Mouse (Mus musculus) limb, embryonic 12.5 days (tissue): ENCODE data around the gene Cntf. TPM values are rescaled to one million over a fixed set of nuclear protein-coding genes. Genes with fewer than 3 reads are reported as not detected.
"Not testable (repeated sequence)": the region's sequence is repeated elsewhere in the genome, so short reads cannot be mapped to it uniquely, and the experiment has no call there.

Experiments
- ATAC-seq: fragments of 200-750 bp; cut with Nextera tagmentation; 2 replicates; pipeline ENCODE4 v1.8.0; 2017; ENCODE audit warnings: low read depth, moderate TSS enrichment; ENCODE audit not compliant: insufficient number of reproducible peaks, insufficient read depth, low FRiP score, low TSS enrichment
- H3K27ac ChIP-seq: fragments of 300-500 bp; sonication (generic); 2 replicates; pipeline ENCODE4 v1.5.1; 2016; ENCODE audit warnings: mild to moderate bottlenecking, moderate library complexity
- H3K27me3 ChIP-seq: fragments of 300-500 bp; sonication (generic); 2 replicates; pipeline ENCODE4 v1.6.1; 2016; ENCODE audit warnings: mild to moderate bottlenecking, moderate library complexity
- H3K36me3 ChIP-seq: fragments of 300-500 bp; sonication (generic); 2 replicates; pipeline ENCODE4 v1.6.1; 2016; ENCODE audit warnings: mild to moderate bottlenecking, moderate library complexity
- H3K4me1 ChIP-seq: fragments of 300-500 bp; sonication (generic); replicated peaks from 2 replicates; pipeline ENCODE4 v1.6.1; 2016
- H3K4me2 ChIP-seq: fragments of 300-500 bp; sonication (generic); 2 replicates; pipeline ENCODE4 v1.6.1; 2016; ENCODE audit warnings: mild to moderate bottlenecking, moderate library complexity
- H3K4me3 ChIP-seq: fragments of 300-500 bp; sonication (generic); replicated peaks from 2 replicates; pipeline ENCODE4 v1.5.1; 2016; ENCODE audit warnings: mild to moderate bottlenecking
- H3K9ac ChIP-seq: fragments of 300-500 bp; sonication (generic); replicated peaks from 2 replicates; pipeline ENCODE4 v1.6.1; 2016; ENCODE audit warnings: mild to moderate bottlenecking, moderate library complexity
- H3K9me3 ChIP-seq: fragments of 300-500 bp; sonication (generic); 2 replicates; pipeline ENCODE4 v1.6.1; 2016; ENCODE audit warnings: mild to moderate bottlenecking, moderate library complexity
- WGBS: fragments of 180-500 bp; shearing (Covaris S2); methylation state at CpG from one replicate; pipeline ENCODE4 v1.1.7; 2016; 5-methylcytosine and 5-hydroxymethylcytosine counted together
- polyA plus RNA-seq: library from polyadenylated mRNA; unstranded; fragments of >200 nt; fragmentation: Nextera tagmentation; extraction: Ambion mirVana; gene quantifications from 2 replicates; pipeline ENCODE4 v1.2.1, GENCODE M21; 2016

Cntf gene
- polyA plus RNA-seq, 1 experiment from 2014 or later = 1.7 TPM

- Histone ChIP-seq H3K4me3 (no peak overlapping the region), H3K4me1 (no peaks in the 10 kb centered on the region), H3K4me2 (no peak overlapping the region), H3K27ac (no peak overlapping the region), H3K9ac (no peak overlapping the region), H3K36me3 (peaks cover 30% of the 10 kb centered on the region), H3K9me3 (no peaks in the 10 kb centered on the region), H3K27me3 (no peaks in the 10 kb centered on the region)
- WGBS = 71% methylated on average over 2 of the region's 2 CpGs
- no peak for ATAC-seq
Measured at GRCm38 (mm10) chr19:12759656-12760055, 5.8 kb downstream of the Cntf start.

- Histone ChIP-seq H3K36me3 (peaks cover 24% of the 10 kb centered on the region), H3K9me3 (no peaks in the 10 kb centered on the region), H3K27me3 (no peaks in the 10 kb centered on the region), H3K4me1 (no peaks in the 10 kb centered on the region), H3K9ac (no peak overlapping the region), H3K4me2 (no peak overlapping the region), H3K4me3 (no peak overlapping the region), H3K27ac (no peak overlapping the region)
- no peak for ATAC-seq
- 93% methylated on average over 1 of the region's 1 CpGs for WGBS
Measured at GRCm38 (mm10) chr19:12758936-12759478, 6.4 kb downstream of the Cntf start.

GRCm38 (mm10) chr19:12756286-12756685, 9.1 kb downstream of the Cntf start:
- Histone ChIP-seq H3K4me1 (no peaks in the 10 kb centered on the region), H3K9ac (no peak overlapping the region), H3K27ac (no peak overlapping the region), H3K27me3 (no peaks in the 10 kb centered on the region), H3K9me3 (no peaks in the 10 kb centered on the region), H3K4me2 (no peak overlapping the region), H3K4me3 (no peak overlapping the region), H3K36me3 (0 out of 2 replicates have a peak, but pooled peaks cover 3% of the 10 kb centered on the region)
- 82% methylated on average over 3 of the region's 3 CpGs for WGBS
- ATAC-seq = no peak

GRCm38 (mm10) chr19:12731950-12732349, 33.5 kb downstream of the Cntf start:
- Histone ChIP-seq H3K27ac (no peak overlapping the region), H3K4me2 (no peak overlapping the region), H3K9ac (no peak overlapping the region), H3K9me3 (no peaks in the 10 kb centered on the region), H3K4me1 (no peaks in the 10 kb centered on the region), H3K4me3 (no peak overlapping the region), H3K36me3 (no peaks in the 10 kb centered on the region), H3K27me3 (no peaks in the 10 kb centered on the region)
- no peak for ATAC-seq
- WGBS = 84% methylated on average over 2 of the region's 2 CpGs

- 77% methylated on average over 1 of the region's 1 CpGs for WGBS
- Histone ChIP-seq H3K27me3 (no peaks in the 10 kb centered on the region), H3K4me2 (no peak overlapping the region), H3K9ac (no peak overlapping the region), H3K36me3 (no peaks in the 10 kb centered on the region), H3K4me3 (no peak overlapping the region), H3K27ac (no peak overlapping the region), H3K9me3 (no peaks in the 10 kb centered on the region), H3K4me1 (no peaks in the 10 kb centered on the region)
- ATAC-seq = no peak
Measured at GRCm38 (mm10) chr19:12731036-12731435, 34.4 kb downstream of the Cntf start.

- Histone ChIP-seq H3K9ac (no peak overlapping the region), H3K4me3 (no peak overlapping the region), H3K9me3 (no peaks in the 10 kb centered on the region), H3K36me3 (no peaks in the 10 kb centered on the region), H3K4me1 (no peaks in the 10 kb centered on the region), H3K27ac (no peak overlapping the region), H3K27me3 (no peaks in the 10 kb centered on the region), H3K4me2 (no peak overlapping the region)
- ATAC-seq = no peak
- WGBS = 78% methylated on average over 1 of the region's 1 CpGs
Measured at GRCm38 (mm10) chr19:12725851-12726250, 39.6 kb downstream of the Cntf start.

- H3K4me2 ChIP-seq = no peak overlapping the region
- no peaks in the 10 kb centered on the region for H3K36me3 ChIP-seq
- 83% methylated on average over 2 of the region's 3 CpGs for WGBS
- ATAC-seq = no peak
- no peak overlapping the region for H3K9ac ChIP-seq
- H3K27ac ChIP-seq = no peak overlapping the region
- H3K4me3 ChIP-seq = no peak overlapping the region
- H3K9me3 ChIP-seq = no peaks in the 10 kb centered on the region
- no peaks in the 10 kb centered on the region for H3K4me1 ChIP-seq
- H3K27me3 ChIP-seq = no peaks in the 10 kb centered on the region
Measured at GRCm38 (mm10) chr19:12722308-12722707, 43.1 kb downstream of the Cntf start.

GRCm38 (mm10) chr19:12721596-12721995, 43.8 kb downstream of the Cntf start:
- 91% methylated on average over 7 of the region's 7 CpGs for WGBS
- H3K27me3 ChIP-seq, H3K9me3 ChIP-seq, H3K9ac ChIP-seq, H3K4me1 ChIP-seq, H3K4me3 ChIP-seq, H3K36me3 ChIP-seq, H3K4me2 ChIP-seq, H3K27ac ChIP-seq, ATAC-seq: not testable (repeated sequence)

- not testable (repeated sequence) for ATAC-seq, H3K9ac ChIP-seq, H3K9me3 ChIP-seq, H3K36me3 ChIP-seq, H3K27ac ChIP-seq, H3K4me2 ChIP-seq, H3K4me1 ChIP-seq, H3K4me3 ChIP-seq, H3K27me3 ChIP-seq
- 87% methylated on average over 5 of the region's 5 CpGs for WGBS
Measured at GRCm38 (mm10) chr19:12720919-12721318, 44.5 kb downstream of the Cntf start.

GRCm38 (mm10) chr19:12720463-12720862, 45.0 kb downstream of the Cntf start:
- no peak overlapping the region for H3K27ac ChIP-seq
- WGBS = 86% methylated on average over 2 of the region's 2 CpGs
- ATAC-seq = no peak

GRCm38 (mm10) chr19:12719189-12719588, 46.2 kb downstream of the Cntf start:
- Histone ChIP-seq H3K9me3 (no peaks in the 10 kb centered on the region), H3K4me3 (no peak overlapping the region), H3K27me3 (no peaks in the 10 kb centered on the region), H3K4me2 (no peak overlapping the region), H3K9ac (no peak overlapping the region), H3K27ac (no peak overlapping the region), H3K36me3 (no peaks in the 10 kb centered on the region), H3K4me1 (no peaks in the 10 kb centered on the region)
- ATAC-seq = no peak
- 86% methylated on average over 6 of the region's 6 CpGs for WGBS

More at GRCm38 (mm10) chr19:12720463-12720862, 45.0 kb downstream of the Cntf start:
- Histone ChIP-seq H3K4me2 (no peak overlapping the region), H3K27me3 (no peaks in the 10 kb centered on the region), H3K36me3 (no peaks in the 10 kb centered on the region), H3K4me1 (no peaks in the 10 kb centered on the region), H3K4me3 (no peak overlapping the region), H3K9ac (no peak overlapping the region), H3K9me3 (no peaks in the 10 kb centered on the region)
